Mouse (Mus musculus) embryonic facial prominence, embryonic 14.5 days (tissue): Measurements from ENCODE around the gene Bud13. TPM values are rescaled to one million over a fixed set of nuclear protein-coding genes. Genes with fewer than 3 reads are reported as not detected.
"Not testable (repeated sequence)": the region's sequence is repeated elsewhere in the genome, so short reads cannot be mapped to it uniquely, and the experiment has no call there.

Experiments
- ATAC-seq: fragments of 200-750 bp; cut with Nextera tagmentation; 2 replicates; pipeline ENCODE4 v1.8.0; 2017; ENCODE audit warnings: low read depth, moderate number of reproducible peaks, moderate TSS enrichment
- DNase-seq: peaks from one replicate; pipeline ENCODE4 v3.0.0-alpha.2; 2015; ENCODE audit warnings: low spot score
- H3K27ac ChIP-seq: fragments of 300-500 bp; sonication (generic); replicated peaks from 2 replicates; pipeline ENCODE4 v1.5.1; 2014; ENCODE audit warnings: low read depth, mild to moderate bottlenecking, low read length, moderate library complexity
- H3K27me3 ChIP-seq: fragments of 300-500 bp; sonication (generic); replicated peaks from 2 replicates; pipeline ENCODE4 v1.6.1; 2014; ENCODE audit warnings: low read length; ENCODE audit not compliant: control insufficient read depth, insufficient read depth
- H3K36me3 ChIP-seq: fragments of 300-500 bp; sonication (generic); 2 replicates; pipeline ENCODE4 v1.6.1; 2014; ENCODE audit warnings: low read length, mixed read lengths; ENCODE audit not compliant: control insufficient read depth, insufficient read depth
- H3K4me1 ChIP-seq: fragments of 300-500 bp; sonication (generic); 2 replicates; pipeline ENCODE4 v1.6.1; 2014; ENCODE audit warnings: antibody characterized with exemption, low read length; ENCODE audit not compliant: control insufficient read depth, insufficient read depth
- H3K4me2 ChIP-seq: fragments of 300-500 bp; sonication (generic); 2 replicates; pipeline ENCODE4 v1.6.1; 2014; ENCODE audit warnings: low read depth, mild to moderate bottlenecking, low read length, moderate library complexity, mixed read lengths
- H3K4me3 ChIP-seq: fragments of 300-500 bp; sonication (generic); 2 replicates; pipeline ENCODE4 v1.5.1; 2014; ENCODE audit warnings: low read depth, mild to moderate bottlenecking, low read length
- H3K9ac ChIP-seq: fragments of 300-500 bp; sonication (generic); 2 replicates; pipeline ENCODE4 v1.6.1; 2014; ENCODE audit warnings: low read depth, mild to moderate bottlenecking, low read length, moderate library complexity, mixed read lengths
- H3K9me3 ChIP-seq: fragments of 300-500 bp; sonication (generic); 2 replicates; pipeline ENCODE4 v1.6.1; 2016; ENCODE audit warnings: low read length; ENCODE audit not compliant: control insufficient read depth
- whole genome bisulfite sequencing: fragments of 180-500 bp; shearing (Covaris S2); extraction: QIAGEN DNeasy Blood & Tissue Kit; methylation state at CpG from one replicate; pipeline ENCODE4 v1.1.7; 2014; 5-methylcytosine and 5-hydroxymethylcytosine counted together
- polyA plus RNA-seq: library from polyadenylated mRNA; unstranded; fragments of >200 nt; fragmentation: Nextera tagmentation; extraction: Ambion mirVana; gene quantifications from 2 replicates; pipeline ENCODE4 v1.2.1, GENCODE M21; 2014

Gene Bud13
- polyA plus RNA-seq, 1 experiment from 2014 or later, result 19.1 TPM

- Histone ChIP-seq H3K36me3 (no peaks in the 10 kb centered on the region), H3K9me3 (no peaks in the 10 kb centered on the region), H3K4me1 (peaks cover 3% of the 10 kb centered on the region; the same call in 1 of the 2 replicates), H3K27me3 (no peaks in the 10 kb centered on the region; the same call in none of the 2 replicates), H3K4me2 (no peak overlapping the region), H3K9ac (no peak overlapping the region), H3K27ac (no peak overlapping the region), H3K4me3 (no peak overlapping the region)
- DNase-seq, result no peak
- no peak for ATAC-seq
- 69% methylated on average over 10 of the region's 10 CpGs for WGBS
Observed at GRCm38 (mm10) chr9:46335461-46335995, 52.7 kb downstream of the Bud13 start.

- ATAC-seq, result not testable (repeated sequence)
- 69% methylated on average over 13 of the region's 14 CpGs for WGBS
Observed at GRCm38 (mm10) chr9:46336294-46336693, 53.5 kb downstream of the Bud13 start.

GRCm38 (mm10) chr9:46337331-46337730 lies 54.5 kb downstream of the Bud13 start:
- no peak overlapping the region for H3K4me2 ChIP-seq
- no peaks in the 10 kb centered on the region; the same call in none of the 2 replicates for H3K27me3 ChIP-seq
- H3K4me1 ChIP-seq, result peaks cover 3% of the 10 kb centered on the region; the same call in 1 of the 2 replicates
- no peak overlapping the region for H3K27ac ChIP-seq
- no peak overlapping the region for H3K4me3 ChIP-seq
- H3K9ac ChIP-seq, result no peak overlapping the region
- DNase-seq (no peak), ATAC-seq (no peak)
- WGBS, result 62% methylated on average over 7 of the region's 7 CpGs
- H3K9me3 ChIP-seq, result no peaks in the 10 kb centered on the region
- H3K36me3 ChIP-seq, result no peaks in the 10 kb centered on the region

More at GRCm38 (mm10) chr9:46336294-46336693, 53.5 kb downstream of the Bud13 start:
- H3K27me3 ChIP-seq, H3K4me3 ChIP-seq, H3K27ac ChIP-seq, H3K36me3 ChIP-seq, H3K9me3 ChIP-seq, H3K4me1 ChIP-seq, DNase-seq, H3K9ac ChIP-seq, H3K4me2 ChIP-seq: not testable (repeated sequence)

- no peak overlapping the region for H3K27ac ChIP-seq
- DNase-seq, result peak; percentile 85
- WGBS, result 4% methylated on average over 3 of the region's 3 CpGs
Observed at GRCm38 (mm10) chr9:46337852-46338291, 55.1 kb downstream of the Bud13 start.

GRCm38 (mm10) chr9:46338384-46338783 lies 55.6 kb downstream of the Bud13 start:
- DNase-seq (peak; percentile 46), ATAC-seq (peak; percentile 43)
- no peaks in the 10 kb centered on the region for H3K36me3 ChIP-seq
- WGBS, result 37% methylated on average over 4 of the region's 4 CpGs
- no peak overlapping the region for H3K27ac ChIP-seq
- no peak overlapping the region for H3K4me2 ChIP-seq
- no peak overlapping the region for H3K4me3 ChIP-seq
- H3K9ac ChIP-seq, result no peak overlapping the region
- no peaks in the 10 kb centered on the region; the same call in 1 of the 2 replicates for H3K27me3 ChIP-seq
- no peaks in the 10 kb centered on the region for H3K9me3 ChIP-seq
- H3K4me1 ChIP-seq, result peaks cover 3% of the 10 kb centered on the region; the same call in 1 of the 2 replicates

More at GRCm38 (mm10) chr9:46337852-46338291, 55.1 kb downstream of the Bud13 start:
- peak; percentile 85 for ATAC-seq
- no peaks in the 10 kb centered on the region; the same call in 1 of the 2 replicates for H3K27me3 ChIP-seq
- H3K4me3 ChIP-seq, result no peak overlapping the region
- H3K4me2 ChIP-seq, result no peak overlapping the region
- H3K9ac ChIP-seq, result no peak overlapping the region
- H3K4me1 ChIP-seq, result peaks cover 3% of the 10 kb centered on the region; the same call in 1 of the 2 replicates
- no peaks in the 10 kb centered on the region for H3K36me3 ChIP-seq
- no peaks in the 10 kb centered on the region for H3K9me3 ChIP-seq

- no peak overlapping the region for H3K27ac ChIP-seq
- H3K4me3 ChIP-seq, result no peak overlapping the region
- no peaks in the 10 kb centered on the region for H3K36me3 ChIP-seq
- peaks cover 3% of the 10 kb centered on the region; the same call in 1 of the 2 replicates for H3K4me1 ChIP-seq
- no peak overlapping the region for H3K9ac ChIP-seq
- H3K4me2 ChIP-seq, result no peak overlapping the region
- no peak for DNase-seq
- ATAC-seq, result no peak
- no peaks in the 10 kb centered on the region; the same call in 1 of the 2 replicates for H3K27me3 ChIP-seq
- no peaks in the 10 kb centered on the region for H3K9me3 ChIP-seq
- 75% methylated on average over 4 of the region's 4 CpGs for WGBS
Observed at GRCm38 (mm10) chr9:46339051-46339652, 56.3 kb downstream of the Bud13 start.

GRCm38 (mm10) chr9:46345887-46346665 lies 63.3 kb downstream of the Bud13 start:
- peaks cover 11% of the 10 kb centered on the region for H3K4me1 ChIP-seq
- H3K27me3 ChIP-seq, result no peaks in the 10 kb centered on the region
- WGBS, result 82% methylated on average over 4 of the region's 4 CpGs
- no peaks in the 10 kb centered on the region for H3K36me3 ChIP-seq
- ATAC-seq (no peak), DNase-seq (no peak)
- H3K4me3 ChIP-seq, result no peak overlapping the region
- H3K9me3 ChIP-seq, result no peaks in the 10 kb centered on the region
- H3K4me2 ChIP-seq, result no peak overlapping the region
- H3K27ac ChIP-seq, result no peak overlapping the region
- H3K9ac ChIP-seq, result no peak overlapping the region
